In the genomic region with DNA sequence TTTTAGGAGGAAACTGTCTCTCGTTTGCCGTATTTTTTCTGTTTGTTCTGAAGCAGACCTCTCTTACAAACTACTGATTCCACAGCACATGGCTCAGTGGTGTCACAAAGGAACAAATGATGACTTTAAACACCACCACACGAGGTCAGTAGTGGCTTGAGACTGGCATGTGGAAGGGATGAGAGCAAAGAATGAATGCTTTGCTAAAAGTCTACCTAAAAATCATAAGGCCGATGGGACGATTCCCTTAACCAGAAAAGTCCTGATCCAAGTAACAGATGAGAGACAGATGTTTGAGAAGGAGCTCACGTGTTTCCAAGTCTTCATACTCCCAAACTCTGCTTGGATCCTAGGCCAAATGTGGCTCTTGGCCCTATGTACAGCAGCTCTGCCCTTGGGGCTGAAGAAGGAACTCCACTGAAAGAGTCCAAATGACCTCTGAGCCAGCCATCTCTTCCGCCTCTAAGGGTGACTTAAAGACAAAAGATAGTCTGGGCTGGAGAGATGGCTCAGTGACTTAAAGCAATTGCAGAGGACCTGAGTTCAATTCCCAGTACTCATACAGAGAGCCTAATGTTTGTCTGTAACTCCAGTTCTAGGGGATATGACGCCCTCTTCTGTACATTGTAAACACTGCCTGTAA, we compare ENCODE assay signal across 8 mouse cellular contexts. TPM values are rescaled to one million over a fixed set of nuclear protein-coding genes. Genes with fewer than 3 reads are reported as not detected.
DNase-seq lines count a peak whose midpoint lies in the region; ATAC-seq and TF ChIP-seq lines count a peak whose summit lies in the region.

No protein-coding gene starts in this region.

- H3K4me2 ChIP-seq in kidney, postnatal 0 days (ENCODE audit: low read length) = peak overlapping the region; percentile 67; the same call in 1 of the 2 replicates
- peak overlapping the region; percentile 83 for H3K4me2 ChIP-seq in hindbrain, embryonic 12.5 days (replicated peaks)
- H3K4me2 ChIP-seq in midbrain, embryonic 11.5 days = peak overlapping the region; percentile 16; the same call in 1 of the 2 replicates

- peak overlapping the region; percentile 33; the same call in 1 of the 2 replicates for H3K27ac ChIP-seq in kidney, postnatal 0 days
- peak overlapping the region; percentile 46; the same call in 1 of the 2 replicates for H3K27ac ChIP-seq in brown adipose tissue, adult 24 weeks (replicated peaks; ENCODE audit: low read depth, low read length)
- peak overlapping the region; percentile 52; the same call in 1 of the 2 replicates for H3K27ac ChIP-seq in hindbrain, embryonic 12.5 days
- H3K27ac ChIP-seq in midbrain, embryonic 11.5 days (ENCODE audit: low read depth, low read length) = no peak overlapping the region

- no peak overlapping the region for H3K9ac ChIP-seq in kidney, postnatal 0 days (ENCODE audit: low read depth, low read length)
- no peak overlapping the region for H3K9ac ChIP-seq in hindbrain, embryonic 12.5 days
- H3K9ac ChIP-seq in midbrain, embryonic 11.5 days (ENCODE audit: low read length) = peak overlapping the region; percentile 2; the same call in 1 of the 2 replicates

- ATAC-seq in kidney, postnatal 0 days (replicated peaks; ENCODE audit: low FRiP score, low read depth) = no peak
- ATAC-seq in hindbrain, embryonic 12.5 days (ENCODE audit: low FRiP score) = peak; percentile 65; the same call in 1 of the 2 replicates
- ATAC-seq in midbrain, embryonic 11.5 days (ENCODE audit: low FRiP score) = peak; percentile 64

- DNase-seq in kidney, postnatal 0 days (ENCODE audit: low spot score) = no peak
- DNase-seq in kidney, postnatal 4 days = no peak
- DNase-seq in midbrain, embryonic 11.5 days (ENCODE audit: low spot score, missing footprints) = no peak
- no peak for DNase-seq in spleen, adult 18-20 months
- DNase-seq in gastrocnemius, postnatal 25 days = no peak
- DNase-seq in ovary, postnatal 10 days (ENCODE audit: low spot score) = no peak

- peaks cover 31% of the 10 kb centered on the region for H3K36me3 ChIP-seq in kidney, postnatal 0 days (ENCODE audit: insufficient read depth, low read length)
- H3K36me3 ChIP-seq in hindbrain, embryonic 12.5 days = peaks cover 36% of the 10 kb centered on the region
- peaks cover 25% of the 10 kb centered on the region for H3K36me3 ChIP-seq in midbrain, embryonic 11.5 days (ENCODE audit: control insufficient read depth, insufficient read depth, low read length)

- H3K27me3 ChIP-seq in kidney, postnatal 0 days (ENCODE audit: insufficient read depth, low read length) = no peaks in the 10 kb centered on the region
- no peaks in the 10 kb centered on the region for H3K27me3 ChIP-seq in hindbrain, embryonic 12.5 days
- H3K27me3 ChIP-seq in midbrain, embryonic 11.5 days (ENCODE audit: control insufficient read depth, insufficient read depth, low read length) = no peaks in the 10 kb centered on the region

- peaks cover 9% of the 10 kb centered on the region; the same call in 1 of the 2 replicates for H3K4me1 ChIP-seq in kidney, postnatal 0 days (replicated peaks; ENCODE audit: insufficient read depth, low read length)
- no peaks in the 10 kb centered on the region for H3K4me1 ChIP-seq in brown adipose tissue, adult 24 weeks (ENCODE audit: control insufficient read depth, insufficient read depth, insufficient read length, low read length)
- peaks cover 21% of the 10 kb centered on the region for H3K4me1 ChIP-seq in hindbrain, embryonic 12.5 days
- H3K4me1 ChIP-seq in midbrain, embryonic 11.5 days (ENCODE audit: control insufficient read depth, insufficient read depth, low read length) = peaks cover 9% of the 10 kb centered on the region

- TF ChIP-seq CTCF in kidney, postnatal 0 days (IDR thresholded peaks at IDR 0.05; ENCODE audit: low read depth) = peak; percentile 55; the same call in 1 of the 2 replicates

- 36% methylated on average over 8 of the region's 8 CpGs for WGBS in kidney, postnatal 0 days
- WGBS in hindbrain, embryonic 12.5 days = 45% methylated on average over 8 of the region's 8 CpGs
- WGBS in midbrain, embryonic 11.5 days = 43% methylated on average over 8 of the region's 8 CpGs

- H3K9me3 ChIP-seq in kidney, postnatal 0 days (replicated peaks; ENCODE audit: low read length) = no peaks in the 10 kb centered on the region
- no peaks in the 10 kb centered on the region for H3K9me3 ChIP-seq in hindbrain, embryonic 12.5 days (replicated peaks)
- H3K9me3 ChIP-seq in midbrain, embryonic 11.5 days (ENCODE audit: control insufficient read depth, low read length) = no peaks in the 10 kb centered on the region

- no peak overlapping the region for H3K4me3 ChIP-seq in kidney, postnatal 0 days (replicated peaks; ENCODE audit: low read depth, low read length)
- peak overlapping the region; percentile 62 for H3K4me3 ChIP-seq in brown adipose tissue, adult 24 weeks (ENCODE audit: insufficient read depth, low read depth, low read length)
- H3K4me3 ChIP-seq in hindbrain, embryonic 12.5 days = peak overlapping the region; percentile 87; the same call in 1 of the 2 replicates
- H3K4me3 ChIP-seq in midbrain, embryonic 11.5 days (ENCODE audit: low read depth, low read length) = peak overlapping the region; percentile 54; the same call in 1 of the 2 replicates

RNA-seq across cellular contexts. Expression of a gene that starts 13.6 kb away (rescaled TPM):
- polyA plus RNA-seq in kidney, postnatal 0 days (2015; fragmentation: Nextera tagmentation; extraction: Ambion mirVana) = 2.9 and 3.5 TPM in 2 replicates
- polyA plus RNA-seq in brown adipose tissue, adult 24 weeks (2012; ENCODE audit: insufficient read depth, insufficient read length, missing spikeins) = 0.91 and 4.4 TPM in 2 replicates
- 156 and 161 TPM in 2 replicates for polyA plus RNA-seq in hindbrain, embryonic 12.5 days (2016; fragmentation: Nextera tagmentation; extraction: Ambion mirVana)
- polyA plus RNA-seq in midbrain, embryonic 11.5 days (2014; fragmentation: Nextera tagmentation; extraction: Ambion mirVana) = 19.8 and 24.1 TPM in 2 replicates
- total RNA-seq in gastrocnemius, postnatal 25 days (2021) = under 1 TPM in 1 of 2 experiments, not detected in 1; 0.11 TPM

RNA-seq across cellular contexts. Expression of a gene that starts 47.8 kb away (rescaled TPM):
- 13.9 and 17.6 TPM in 2 replicates for polyA plus RNA-seq in kidney, postnatal 0 days (2015; fragmentation: Nextera tagmentation; extraction: Ambion mirVana)
- 16.9 and 18.8 TPM in 2 replicates for polyA plus RNA-seq in brown adipose tissue, adult 24 weeks (2012; ENCODE audit: insufficient read depth, insufficient read length, missing spikeins)
- polyA plus RNA-seq in hindbrain, embryonic 12.5 days (2016; fragmentation: Nextera tagmentation; extraction: Ambion mirVana) = 24.3 and 24.4 TPM in 2 replicates
- 20.1 and 22.4 TPM in 2 replicates for polyA plus RNA-seq in midbrain, embryonic 11.5 days (2014; fragmentation: Nextera tagmentation; extraction: Ambion mirVana)
- total RNA-seq in gastrocnemius, postnatal 25 days (2021) = 10 to 100 TPM; 21.6 to 25.2 TPM

RNA-seq across cellular contexts. Expression of a gene that starts 55.5 kb away (rescaled TPM):
- 32.1 and 34.6 TPM in 2 replicates for polyA plus RNA-seq in kidney, postnatal 0 days (2015; fragmentation: Nextera tagmentation; extraction: Ambion mirVana)
- 5.8 and 6.6 TPM in 2 replicates for polyA plus RNA-seq in brown adipose tissue, adult 24 weeks (2012; ENCODE audit: insufficient read depth, insufficient read length, missing spikeins)
- 3.9 and 5.0 TPM in 2 replicates for polyA plus RNA-seq in hindbrain, embryonic 12.5 days (2016; fragmentation: Nextera tagmentation; extraction: Ambion mirVana)
- 2.3 and 2.8 TPM in 2 replicates for polyA plus RNA-seq in midbrain, embryonic 11.5 days (2014; fragmentation: Nextera tagmentation; extraction: Ambion mirVana)
- total RNA-seq in gastrocnemius, postnatal 25 days (2021) = 10 to 100 TPM in 1 of 2 experiments, 1 to 10 TPM in 1; 4.7 to 11.1 TPM

Comparison
In these comparisons a context has a peak if more than half of its experiments do, and no peak if none do; other contexts are left out.
1. H3K4me2 ChIP-seq: peak in every context shown above with its lines; median percentile 83 in hindbrain, embryonic 12.5 days; 67 in kidney, postnatal 0 days; 16 in midbrain, embryonic 11.5 days.